Mouse (Mus musculus): ENCODE results near the gene Cntnap5b.

- no peak for TF ChIP-seq CTCF (IDR thresholded peaks at IDR 0.05; ENCODE audit: control insufficient read depth, insufficient read depth, insufficient replicate concordance, low read depth, low read length)
- TF ChIP-seq POLR2A (IDR thresholded peaks at IDR 0.05; ENCODE audit: control insufficient read depth, low read depth, low read length), result no peak
Observed at GRCm38 (mm10) chr1:100465226-100465625, 692.7 kb downstream of the Cntnap5b start.
